Mouse (Mus musculus) heart, postnatal 0 days (tissue): ENCODE data around the gene St6galnac3. TPM values are rescaled to one million over a fixed set of nuclear protein-coding genes. Genes with fewer than 3 reads are reported as not detected.

Source experiments
- ATAC-seq: fragments of 200-750 bp; cut with Nextera tagmentation; 2 replicates; pipeline ENCODE4 v1.8.0; 2017; ENCODE audit warnings: low read depth, moderate number of reproducible peaks, moderate library complexity; ENCODE audit not compliant: insufficient read depth
- DNase-seq: peaks from one replicate; pipeline ENCODE4 v3.0.0-alpha.2; 2016; ENCODE audit warnings: low spot score
- H3K27ac ChIP-seq: fragments of 300-500 bp; sonication (generic); 2 replicates; pipeline ENCODE4 v1.5.1; 2014; ENCODE audit warnings: low read depth, mild to moderate bottlenecking
- H3K27me3 ChIP-seq: fragments of 300-500 bp; sonication (generic); 2 replicates; pipeline ENCODE4 v1.6.1; 2014; ENCODE audit warnings: low read length, mixed read lengths; ENCODE audit not compliant: control insufficient read depth, insufficient read depth
- H3K36me3 ChIP-seq: fragments of 300-500 bp; sonication (generic); replicated peaks from 2 replicates; pipeline ENCODE4 v1.6.1; 2014; ENCODE audit warnings: low read length, mixed read lengths; ENCODE audit not compliant: control insufficient read depth, insufficient read depth
- H3K4me1 ChIP-seq: fragments of 300-500 bp; sonication (generic); 2 replicates; pipeline ENCODE4 v1.6.1; 2014; ENCODE audit warnings: antibody characterized with exemption; ENCODE audit not compliant: control insufficient read depth, insufficient read depth
- H3K4me2 ChIP-seq: fragments of 300-500 bp; sonication (generic); 2 replicates; pipeline ENCODE4 v1.6.1; 2014; ENCODE audit warnings: low read depth, mild to moderate bottlenecking, low read length, moderate library complexity
- H3K4me3 ChIP-seq: fragments of 300-500 bp; sonication (generic); 2 replicates; pipeline ENCODE4 v1.5.1; 2014; ENCODE audit warnings: low read depth, low read length
- H3K9ac ChIP-seq: fragments of 300-500 bp; sonication (generic); replicated peaks from 2 replicates; pipeline ENCODE4 v1.6.1; 2014; ENCODE audit warnings: low read depth, low read length, mixed read lengths
- H3K9me3 ChIP-seq: fragments of 300-500 bp; sonication (generic); replicated peaks from 2 replicates; pipeline ENCODE4 v1.6.1; 2016; ENCODE audit warnings: low read length; ENCODE audit not compliant: control insufficient read depth
- CTCF ChIP-seq: IDR thresholded peaks from 2 replicates; pipeline ENCODE4 v1.5.1; 2016; ENCODE audit warnings: antibody characterized with exemption, control low read depth, low read depth
- EP300 ChIP-seq: IDR thresholded peaks from 2 replicates; pipeline ENCODE4 v1.6.1; 2016; ENCODE audit warnings: antibody characterized with exemption, low read depth
- WGBS: fragments of 180-500 bp; shearing (Covaris S2); extraction: QIAGEN DNeasy Blood & Tissue Kit; methylation state at CpG from one replicate; pipeline ENCODE4 v1.1.7; 2014; 5-methylcytosine and 5-hydroxymethylcytosine counted together
- polyA plus RNA-seq: library from polyadenylated mRNA; unstranded; fragments of >200 nt; fragmentation: Nextera tagmentation; extraction: Ambion mirVana; gene quantifications from 2 replicates; pipeline ENCODE4 v1.2.1, GENCODE M21; 2015
- total RNA-seq: library from RNA; depleted of rRNA; stranded (reverse); fragments of >200 nt; gene quantifications from 2 replicates; pipeline ENCODE4 v1.2.3, GENCODE M21; 2014; ENCODE audit warnings: low replicate concordance

The St6galnac3 gene
- total and polyA plus RNA-seq, 2 experiments from 2014 or later = 9.7 to 22.5 TPM

DNA sequence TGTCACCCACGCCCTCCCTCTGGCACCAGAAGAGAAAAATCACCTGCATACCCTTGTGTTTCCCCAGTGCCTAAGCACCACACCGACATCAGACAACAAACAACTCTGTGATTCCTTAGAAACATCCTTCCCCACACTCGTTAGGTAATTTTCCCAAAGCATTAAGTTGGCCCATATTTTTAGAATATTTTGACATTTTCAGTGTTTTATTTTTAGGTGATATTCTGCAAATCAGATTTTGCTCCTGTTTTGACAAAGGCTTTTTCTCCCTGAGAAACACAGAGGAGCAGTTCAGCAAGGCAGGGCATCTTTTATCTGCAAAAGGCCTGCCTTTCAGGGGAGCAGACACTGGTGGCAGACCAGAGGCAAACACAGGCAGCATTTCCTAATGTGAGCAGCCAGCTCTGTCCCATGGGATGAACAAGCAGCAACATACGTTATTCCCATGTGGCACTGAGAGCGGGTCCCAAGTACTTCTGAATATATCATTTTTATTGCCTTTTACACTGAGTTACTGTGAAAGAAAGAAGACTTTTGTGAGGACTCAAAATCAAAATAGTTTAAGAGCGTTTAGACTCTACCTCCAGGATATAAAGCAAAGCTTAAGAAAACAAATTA, 199.7 kb downstream of the St6galnac3 start:
- Histone ChIP-seq H3K36me3 (no peaks in the 10 kb centered on the region), H3K4me2 (no peak overlapping the region), H3K9ac (no peak overlapping the region), H3K4me1 (no peaks in the 10 kb centered on the region), H3K4me3 (no peak overlapping the region), H3K27ac (no peak overlapping the region), H3K9me3 (no peaks in the 10 kb centered on the region), H3K27me3 (no peaks in the 10 kb centered on the region)
- no peak for TF ChIP-seq CTCF
- no peak for TF ChIP-seq EP300
- WGBS = 68% methylated on average over 6 of the region's 6 CpGs
- DNase-seq (no peak), ATAC-seq (no peak)

DNA sequence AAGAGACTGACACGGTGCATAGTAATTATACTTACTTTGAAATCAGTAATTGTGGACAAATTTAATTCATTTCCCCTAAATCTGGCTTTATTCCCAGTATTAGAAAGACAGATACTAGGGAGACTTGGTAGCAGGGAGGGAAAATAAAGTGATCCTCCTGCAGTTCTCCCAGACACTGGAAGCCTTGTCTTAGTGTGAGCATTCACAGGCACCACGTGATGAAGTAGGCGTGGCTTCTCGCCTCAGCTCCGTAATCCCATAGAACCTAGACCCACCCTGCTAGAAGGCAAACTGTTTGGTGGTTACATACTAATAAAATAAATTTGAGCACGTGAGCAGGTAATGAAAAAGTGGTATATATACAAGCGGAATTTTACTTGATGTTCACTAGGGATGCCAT, 208.1 kb downstream of the St6galnac3 start:
- WGBS = 77% methylated on average over 7 of the region's 7 CpGs
- H3K4me1 ChIP-seq = no peaks in the 10 kb centered on the region
- no peak overlapping the region for H3K9ac ChIP-seq
- TF ChIP-seq EP300 = no peak
- no peak for TF ChIP-seq CTCF
- no peak overlapping the region for H3K4me2 ChIP-seq
- no peaks in the 10 kb centered on the region for H3K36me3 ChIP-seq
- no peak overlapping the region for H3K27ac ChIP-seq
- ATAC-seq = no peak
- no peak for DNase-seq
- no peak overlapping the region for H3K4me3 ChIP-seq
- H3K9me3 ChIP-seq = no peaks in the 10 kb centered on the region
- no peaks in the 10 kb centered on the region for H3K27me3 ChIP-seq

DNA sequence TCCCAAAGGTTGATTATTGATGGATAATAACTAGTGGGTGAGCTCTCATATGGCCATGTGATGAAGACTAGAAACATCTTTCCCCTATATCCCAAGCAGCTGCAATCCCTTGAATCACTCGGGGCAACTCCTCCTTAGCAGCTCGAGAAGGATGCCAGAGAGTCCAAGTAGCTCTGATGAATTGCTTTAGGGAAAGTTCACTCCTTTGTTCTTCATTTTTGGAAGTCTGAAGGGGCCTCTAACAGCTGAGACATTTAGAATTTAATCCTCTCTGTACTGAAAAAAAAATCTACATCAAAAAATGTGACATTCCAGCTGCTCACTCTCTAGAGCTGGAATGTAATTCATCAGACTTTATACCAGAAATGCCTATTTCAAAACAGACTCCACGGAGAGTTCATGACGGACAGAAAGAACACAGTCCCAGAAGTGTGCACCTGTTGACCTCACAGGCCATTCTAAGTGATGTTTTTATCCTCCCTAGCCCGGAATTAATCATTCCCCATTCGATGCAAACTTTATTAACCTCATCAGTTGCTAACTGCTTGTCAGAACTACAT, 211.4 kb downstream of the St6galnac3 start:
- Histone ChIP-seq H3K36me3 (no peaks in the 10 kb centered on the region), H3K27ac (no peak overlapping the region), H3K9me3 (no peaks in the 10 kb centered on the region), H3K4me1 (no peaks in the 10 kb centered on the region), H3K27me3 (no peaks in the 10 kb centered on the region), H3K4me3 (no peak overlapping the region), H3K9ac (no peak overlapping the region), H3K4me2 (no peak overlapping the region)
- TF ChIP-seq CTCF = no peak
- TF ChIP-seq EP300 = no peak
- ATAC-seq (no peak), DNase-seq (no peak)
- WGBS = 65% methylated on average over 6 of the region's 6 CpGs

DNA sequence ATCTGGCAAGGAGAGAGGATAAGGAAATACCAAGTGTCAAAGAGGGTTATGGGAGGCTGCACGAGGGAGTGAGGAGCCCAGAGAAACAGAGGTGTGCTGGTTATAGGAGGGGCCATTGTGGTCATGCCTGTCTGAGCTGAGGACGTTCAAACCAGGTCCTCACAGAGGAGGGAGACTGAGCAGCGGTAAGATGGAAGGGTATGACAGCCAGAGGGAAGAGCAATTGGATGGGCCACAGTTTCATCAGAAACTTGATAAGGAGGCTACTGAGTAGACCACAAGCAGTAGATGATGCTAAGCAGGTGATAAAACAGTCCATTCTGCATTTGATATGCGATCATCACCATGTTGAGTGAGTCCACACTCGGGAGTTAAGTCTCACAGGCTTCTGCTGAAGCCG, 212.4 kb downstream of the St6galnac3 start:
- Histone ChIP-seq H3K9me3 (no peaks in the 10 kb centered on the region), H3K4me3 (no peak overlapping the region), H3K4me2 (no peak overlapping the region), H3K36me3 (no peaks in the 10 kb centered on the region), H3K27ac (no peak overlapping the region), H3K4me1 (no peaks in the 10 kb centered on the region), H3K9ac (no peak overlapping the region), H3K27me3 (no peaks in the 10 kb centered on the region)
- ATAC-seq (no peak), DNase-seq (no peak)
- no peak for TF ChIP-seq CTCF
- no peak for TF ChIP-seq EP300
- 59% methylated on average over 6 of the region's 6 CpGs for WGBS

DNA sequence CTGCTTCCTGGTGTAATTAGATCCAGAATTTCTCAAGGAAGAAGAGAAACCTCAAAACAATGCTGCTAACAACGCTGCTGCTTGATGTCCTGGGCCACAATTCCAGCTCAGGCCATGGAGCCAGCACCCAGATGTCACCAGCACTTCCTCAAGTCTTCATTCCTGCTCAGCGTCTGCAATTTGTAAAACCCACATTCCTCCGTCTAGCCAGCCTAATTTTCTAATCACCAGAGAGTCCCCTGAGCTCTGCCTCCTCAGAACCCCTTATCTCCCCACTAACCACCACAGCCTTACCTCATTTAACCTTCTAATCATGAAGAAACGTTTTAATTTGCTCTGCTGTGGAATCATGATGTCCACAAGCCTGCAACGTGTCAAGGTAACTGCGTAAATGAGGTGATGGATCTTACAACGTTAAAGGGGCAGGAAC, 213.8 kb downstream of the St6galnac3 start:
- Histone ChIP-seq H3K4me2 (no peak overlapping the region), H3K4me3 (no peak overlapping the region), H3K27me3 (no peaks in the 10 kb centered on the region), H3K9me3 (no peaks in the 10 kb centered on the region), H3K36me3 (no peaks in the 10 kb centered on the region), H3K4me1 (no peaks in the 10 kb centered on the region), H3K9ac (no peak overlapping the region), H3K27ac (no peak overlapping the region)
- WGBS = 24% methylated on average over 7 of the region's 7 CpGs
- no peak for DNase-seq
- TF ChIP-seq EP300 (no peak), CTCF (no peak)
- ATAC-seq = no peak
